13 mouse cellular contexts compared by ENCODE assay signal in the genomic region with DNA sequence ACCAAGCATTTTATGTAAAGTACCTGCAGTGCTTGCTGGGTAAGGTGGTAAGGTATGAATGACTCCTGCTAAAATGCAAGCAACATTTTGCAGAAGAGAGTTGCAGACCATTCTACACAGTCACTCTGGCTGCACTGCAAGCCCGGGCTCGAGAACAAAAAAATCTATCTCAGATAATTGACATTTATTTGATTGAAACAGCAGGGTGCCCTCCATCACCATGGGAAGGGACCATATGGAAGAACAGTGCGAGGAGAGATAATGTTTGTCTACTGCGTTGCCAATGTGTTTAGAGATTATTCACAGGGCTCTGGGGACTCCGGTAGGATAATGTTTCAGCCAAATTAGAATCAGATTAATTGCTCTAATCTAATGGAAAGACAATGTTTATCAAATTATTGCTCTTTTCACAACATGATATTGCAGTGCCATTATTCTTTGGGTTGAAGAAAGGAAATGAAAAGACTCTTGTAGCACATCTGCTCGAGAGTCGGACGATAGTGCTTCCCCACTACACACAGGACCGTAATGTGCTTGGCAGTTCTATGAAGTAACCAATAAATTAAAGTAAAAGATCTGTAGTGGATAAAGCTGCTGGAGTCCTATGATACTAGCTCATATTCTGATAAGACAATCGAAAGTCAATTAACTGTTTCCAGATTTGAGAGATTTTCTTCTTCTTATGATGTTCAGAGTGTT.
DNase-seq lines count a peak whose midpoint lies in the region; ATAC-seq and TF ChIP-seq lines count a peak whose summit lies in the region.
"Had no signal": no experiment of that assay in that cellular context is flagged by ENCODE, and none has a peak within 500 bp of the region (broad histone marks: within the 10 kb centered on the region; RNA-seq: fewer than 3 reads in every experiment).

No protein-coding gene starts in this region.

- ATAC-seq in forebrain, postnatal 0 days: peak; percentile 64
- ATAC-seq in megakaryocyte-erythroid progenitor cell, adult 5-6 weeks (replicated peaks; ENCODE audit: low FRiP score, low TSS enrichment, poor library complexity, severe bottlenecking): 0 out of 2 replicates have a peak, but pooled peaks have one; percentile 57
- peak; percentile 86 for ATAC-seq in neural tube, embryonic 15.5 days (ENCODE audit: low FRiP score)
- ATAC-seq: inflammation-experienced regulatory T-cells, adult 6 months had no signal

- peak; percentile 39 for DNase-seq in left cerebral cortex, postnatal 4 days
- DNase-seq in left cerebral cortex, adult 11 months (ENCODE audit: low spot score): no peak
- peak; percentile 33 for DNase-seq in forebrain, postnatal 0 days
- no peak for DNase-seq in gastrocnemius, adult 8-10 months (ENCODE audit: low spot score in 2 of 2)
- DNase-seq in left cerebral cortex, adult 8-10 months (ENCODE audit: low spot score in 2 of 2): no peak
- DNase-seq: lung, adult 2 months; spleen, adult 18-20 months had no signal

- no peaks in the 10 kb centered on the region; the same call in 1 of the 2 replicates for H3K4me1 ChIP-seq in forebrain, postnatal 0 days (ENCODE audit: insufficient read depth)
- H3K4me1 ChIP-seq in neural tube, embryonic 15.5 days: peaks cover 30% of the 10 kb centered on the region
- H3K4me1 ChIP-seq: limb, embryonic 15.5 days had no signal

- intact Hi-C loops in left cerebral cortex, postnatal 4 days (cut with DNase I): no loop called here

- no peaks in the 10 kb centered on the region for H3K36me3 ChIP-seq in forebrain, postnatal 0 days (ENCODE audit: insufficient read depth)
- no peaks in the 10 kb centered on the region for H3K36me3 ChIP-seq in neural tube, embryonic 15.5 days
- H3K36me3 ChIP-seq: limb, embryonic 15.5 days had no signal

- no peak overlapping the region for H3K4me3 ChIP-seq in forebrain, postnatal 0 days (ENCODE audit: low read depth, low read length)
- 0 out of 2 replicates have a peak overlapping the region, but pooled peaks have one; percentile 3 for H3K4me3 ChIP-seq in neural tube, embryonic 15.5 days (replicated peaks)
- H3K4me3 ChIP-seq: limb, embryonic 15.5 days had no signal

- 19% methylated on average over 10 of the region's 10 CpGs for WGBS in forebrain, postnatal 0 days
- 14% methylated on average over 10 of the region's 10 CpGs for WGBS in neural tube, embryonic 15.5 days

- no peaks in the 10 kb centered on the region for H3K27me3 ChIP-seq in forebrain, postnatal 0 days (ENCODE audit: insufficient read depth, low read length)
- peaks cover 17% of the 10 kb centered on the region for H3K27me3 ChIP-seq in neural tube, embryonic 15.5 days (replicated peaks)
- H3K27me3 ChIP-seq: CH12.LX; limb, embryonic 15.5 days had no signal

- no peak for TF ChIP-seq CTCF in forebrain, postnatal 0 days (IDR thresholded peaks at IDR 0.05; ENCODE audit: low read depth)

- 0 out of 2 replicates have a peak overlapping the region, but pooled peaks have one; percentile 14 for H3K9ac ChIP-seq in forebrain, postnatal 0 days
- no peak overlapping the region for H3K9ac ChIP-seq in neural tube, embryonic 15.5 days (replicated peaks)
- H3K9ac ChIP-seq: limb, embryonic 15.5 days had no signal

- H3K27ac ChIP-seq in forebrain, postnatal 0 days (ENCODE audit: low read depth, low read length): no peak overlapping the region
- H3K27ac ChIP-seq in neural tube, embryonic 15.5 days (replicated peaks): no peak overlapping the region
- H3K27ac ChIP-seq: kidney, postnatal 0 days; limb, embryonic 15.5 days had no signal

- no peaks in the 10 kb centered on the region for H3K9me3 ChIP-seq in forebrain, postnatal 0 days (ENCODE audit: low read length)
- no peaks in the 10 kb centered on the region for H3K9me3 ChIP-seq in neural tube, embryonic 15.5 days (replicated peaks)
- H3K9me3 ChIP-seq: limb, embryonic 15.5 days had no signal

- peak overlapping the region; percentile 29; the same call in 1 of the 2 replicates for H3K4me2 ChIP-seq in forebrain, postnatal 0 days (ENCODE audit: low read depth)
- peak overlapping the region; percentile 44 for H3K4me2 ChIP-seq in neural tube, embryonic 15.5 days
- H3K4me2 ChIP-seq: limb, embryonic 15.5 days had no signal

Comparison
In these comparisons a context has a peak if more than half of its experiments do, and no peak if none do; other contexts are left out.
1. DNase-seq: peak in left cerebral cortex, postnatal 4 days (single experiment) and forebrain, postnatal 0 days (single experiment); none in left cerebral cortex, adult 11 months (single experiment), gastrocnemius, adult 8-10 months (0 of 2) and left cerebral cortex, adult 8-10 months (0 of 2).
2. Peak in every context shown above with its lines, with median percentiles within 50 percentile points of each other: ATAC-seq.